Mouse (Mus musculus) heart, postnatal 0 days (tissue): ENCODE results near the gene Gm5849. TPM values are rescaled to one million over a fixed set of nuclear protein-coding genes. Genes with fewer than 3 reads are reported as not detected.
"Not testable (repeated sequence)": the region's sequence is repeated elsewhere in the genome, so short reads cannot be mapped to it uniquely, and the experiment has no call there.

Experiments
- ATAC-seq: fragments of 200-750 bp; cut with Nextera tagmentation; 2 replicates; pipeline ENCODE4 v1.8.0; 2017; ENCODE audit warnings: low read depth, moderate number of reproducible peaks, moderate library complexity; ENCODE audit not compliant: insufficient read depth
- DNase-seq: peaks from one replicate; pipeline ENCODE4 v3.0.0-alpha.2; 2016; ENCODE audit warnings: low spot score
- H3K27ac ChIP-seq: fragments of 300-500 bp; sonication (generic); 2 replicates; pipeline ENCODE4 v1.5.1; 2014; ENCODE audit warnings: low read depth, mild to moderate bottlenecking
- H3K27me3 ChIP-seq: fragments of 300-500 bp; sonication (generic); 2 replicates; pipeline ENCODE4 v1.6.1; 2014; ENCODE audit warnings: low read length, mixed read lengths; ENCODE audit not compliant: control insufficient read depth, insufficient read depth
- H3K36me3 ChIP-seq: fragments of 300-500 bp; sonication (generic); replicated peaks from 2 replicates; pipeline ENCODE4 v1.6.1; 2014; ENCODE audit warnings: low read length, mixed read lengths; ENCODE audit not compliant: control insufficient read depth, insufficient read depth
- H3K4me1 ChIP-seq: fragments of 300-500 bp; sonication (generic); 2 replicates; pipeline ENCODE4 v1.6.1; 2014; ENCODE audit warnings: antibody characterized with exemption; ENCODE audit not compliant: control insufficient read depth, insufficient read depth
- H3K4me2 ChIP-seq: fragments of 300-500 bp; sonication (generic); 2 replicates; pipeline ENCODE4 v1.6.1; 2014; ENCODE audit warnings: low read depth, mild to moderate bottlenecking, low read length, moderate library complexity
- H3K4me3 ChIP-seq: fragments of 300-500 bp; sonication (generic); 2 replicates; pipeline ENCODE4 v1.5.1; 2014; ENCODE audit warnings: low read depth, low read length
- H3K9ac ChIP-seq: fragments of 300-500 bp; sonication (generic); replicated peaks from 2 replicates; pipeline ENCODE4 v1.6.1; 2014; ENCODE audit warnings: low read depth, low read length, mixed read lengths
- H3K9me3 ChIP-seq: fragments of 300-500 bp; sonication (generic); replicated peaks from 2 replicates; pipeline ENCODE4 v1.6.1; 2016; ENCODE audit warnings: low read length; ENCODE audit not compliant: control insufficient read depth
- CTCF ChIP-seq: IDR thresholded peaks from 2 replicates; pipeline ENCODE4 v1.5.1; 2016; ENCODE audit warnings: antibody characterized with exemption, control low read depth, low read depth
- EP300 ChIP-seq: IDR thresholded peaks from 2 replicates; pipeline ENCODE4 v1.6.1; 2016; ENCODE audit warnings: antibody characterized with exemption, low read depth
- WGBS: fragments of 180-500 bp; shearing (Covaris S2); extraction: QIAGEN DNeasy Blood & Tissue Kit; methylation state at CpG from one replicate; pipeline ENCODE4 v1.1.7; 2014; 5-methylcytosine and 5-hydroxymethylcytosine counted together
- polyA plus RNA-seq: library from polyadenylated mRNA; unstranded; fragments of >200 nt; fragmentation: Nextera tagmentation; extraction: Ambion mirVana; gene quantifications from 2 replicates; pipeline ENCODE4 v1.2.1, GENCODE M21; 2015
- total RNA-seq: library from RNA; depleted of rRNA; stranded (reverse); fragments of >200 nt; gene quantifications from 2 replicates; pipeline ENCODE4 v1.2.3, GENCODE M21; 2014; ENCODE audit warnings: low replicate concordance; rRNA removed

Gm5849 gene
- total RNA-seq, result not detected in 2 replicates
- not detected in 2 replicates for polyA plus RNA-seq

- H3K27ac ChIP-seq, ATAC-seq, H3K9ac ChIP-seq, DNase-seq, H3K4me3 ChIP-seq, H3K4me2 ChIP-seq, H3K27me3 ChIP-seq, H3K36me3 ChIP-seq, H3K9me3 ChIP-seq, H3K4me1 ChIP-seq: not testable (repeated sequence)
- 69% methylated on average over 1 of the region's 1 CpGs for WGBS
These were observed at the start of gene Gm5849 for GRCm38 (mm10) chr3:90777776-90778175. Gm5849 (minus strand) TSS chr3:90777876.

GRCm38 (mm10) chr3:90749658-90750057, 28.0 kb downstream of the Gm5849 start:
- Histone ChIP-seq H3K4me2 (no peak overlapping the region), H3K36me3 (no peaks in the 10 kb centered on the region), H3K9me3 (no peaks in the 10 kb centered on the region), H3K4me1 (no peaks in the 10 kb centered on the region), H3K4me3 (no peak overlapping the region), H3K27ac (no peak overlapping the region), H3K9ac (no peak overlapping the region), H3K27me3 (no peaks in the 10 kb centered on the region)
- DNase-seq, result no peak
- ATAC-seq, result no peak
- 74% methylated on average over 1 of the region's 1 CpGs for WGBS
- TF ChIP-seq CTCF (no peak), EP300 (no peak)

- TF ChIP-seq CTCF (no peak), EP300 (no peak)
- no peak within 1 kb of the TSS for H3K4me3 ChIP-seq
- no peak within 1 kb of the TSS for H3K4me2 ChIP-seq
- DNase-seq, result no peak
- ATAC-seq, result no peak
- no peak within 1 kb of the TSS for H3K27ac ChIP-seq
- H3K4me1 ChIP-seq, result no peaks in the 10 kb centered on the region
- WGBS, result 68% methylated on average over 3 of the region's 3 CpGs
- H3K36me3 ChIP-seq, result no peaks in the 10 kb centered on the region
- H3K27me3 ChIP-seq, result no peaks in the 10 kb centered on the region
- H3K9me3 ChIP-seq, result no peaks in the 10 kb centered on the region
- H3K9ac ChIP-seq, result no peak within 1 kb of the TSS
These were observed 51.1 kb downstream of the Gm5849 start, which contains the start of gene Pglyrp4 for GRCm38 (mm10) chr3:90726606-90727005. Pglyrp4 (plus strand) TSS chr3:90726906.

Other genes starting within 250 kb of the Gm5849 start
- gene S100a16, start 240.6 kb downstream of the Gm5849 start, total RNA-seq, result 131 and 139 TPM in 2 replicates
- gene S100a16, start 240.6 kb downstream of the Gm5849 start, polyA plus RNA-seq, result 89.8 and 95.6 TPM in 2 replicates
- gene S100a3, start 217.3 kb downstream of the Gm5849 start, total RNA-seq, result not detected in 2 replicates
- 0.16 TPM in 1 of 2 replicates, not detected in the other for gene S100a3, start 217.3 kb downstream of the Gm5849 start, polyA plus RNA-seq
- gene S100a2, start 187.6 kb downstream of the Gm5849 start, total RNA-seq, result not detected in 2 replicates
- gene S100a2, start 187.6 kb downstream of the Gm5849 start, polyA plus RNA-seq, result not detected in 2 replicates
- not detected in 2 replicates for gene Gm42674, start 176.0 kb downstream of the Gm5849 start, total RNA-seq
- not detected in 2 replicates for gene Gm42674, start 176.0 kb downstream of the Gm5849 start, polyA plus RNA-seq
- 1.3 TPM in 1 of 2 replicates, not detected in the other for gene S100a4, start 174.1 kb downstream of the Gm5849 start, total RNA-seq
- 4.4 and 4.8 TPM in 2 replicates for gene S100a4, start 174.1 kb downstream of the Gm5849 start, polyA plus RNA-seq
- gene S100a5, start 169.4 kb downstream of the Gm5849 start, total RNA-seq, result not detected in 2 replicates
- not detected in 2 replicates for gene S100a5, start 169.4 kb downstream of the Gm5849 start, polyA plus RNA-seq
- gene S100a6, start 165.0 kb downstream of the Gm5849 start, total RNA-seq, result 16.5 and 82.9 TPM in 2 replicates
- 97.5 and 110 TPM in 2 replicates for gene S100a6, start 165.0 kb downstream of the Gm5849 start, polyA plus RNA-seq
- not detected in 2 replicates for gene S100a7a, start 123.9 kb downstream of the Gm5849 start, total RNA-seq
- gene S100a7a, start 123.9 kb downstream of the Gm5849 start, polyA plus RNA-seq, result not detected in 2 replicates
- gene S100a8, start 108.9 kb downstream of the Gm5849 start, total RNA-seq, result 4.2 and 14.6 TPM in 2 replicates
- gene S100a8, start 108.9 kb downstream of the Gm5849 start, polyA plus RNA-seq, result 20.3 and 21.0 TPM in 2 replicates
- gene S100a9, start 82.2 kb downstream of the Gm5849 start, total RNA-seq, result 11.6 and 12.7 TPM in 2 replicates
- gene S100a9, start 82.2 kb downstream of the Gm5849 start, polyA plus RNA-seq, result 13.6 and 14.0 TPM in 2 replicates
- gene Pglyrp4, start 51.0 kb downstream of the Gm5849 start, total RNA-seq, result not detected in 2 replicates
- gene Pglyrp4, start 51.0 kb downstream of the Gm5849 start, polyA plus RNA-seq, result not detected in 2 replicates